Mouse (Mus musculus): Measurements from ENCODE around the gene Btnl2.

The Btnl2 gene

GRCm38 (mm10) chr17:34398058-34398710 is 43.6 kb downstream of the Btnl2 start:
- intact Hi-C loops (cut with DNase I) = no loop called here

GRCm38 (mm10) chr17:34398711-34399393 is 44.2 kb downstream of the Btnl2 start, which contains the start of gene BC051142:
BC051142 (plus strand) TSS chr17:34398820.
- intact Hi-C loops (cut with DNase I) = no loop called here

GRCm38 (mm10) chr17:34399394-34399715 is 44.7 kb downstream of the Btnl2 start:
- intact Hi-C loops (cut with DNase I) = no loop called here

GRCm38 (mm10) chr17:34411117-34411516 is 56.5 kb downstream of the Btnl2 start:
- intact Hi-C loops (cut with DNase I) = loop anchor here (1.0 kb wide), 1 partner anchor 23 kb away; no protein-coding TSS in a partner anchor
